Mouse (Mus musculus) c-Kit-positive CD71-positive TER-119-positive erythroid progenitor cells, embryonic 14.5 days (primary cell): ENCODE data around the gene Fli1.

Source experiments
- DNase-seq: peaks from one replicate; pipeline ENCODE4 v3.0.0-alpha.2; 2013; ENCODE audit warnings: low spot score

Gene Fli1

GRCm38 (mm10) chr9:32502256-32503010, 40.2 kb downstream of the Fli1 start:
- DNase-seq = no peak

- no peak for DNase-seq
Observed at GRCm38 (mm10) chr9:32500886-32501285, 41.8 kb downstream of the Fli1 start.

DNA sequence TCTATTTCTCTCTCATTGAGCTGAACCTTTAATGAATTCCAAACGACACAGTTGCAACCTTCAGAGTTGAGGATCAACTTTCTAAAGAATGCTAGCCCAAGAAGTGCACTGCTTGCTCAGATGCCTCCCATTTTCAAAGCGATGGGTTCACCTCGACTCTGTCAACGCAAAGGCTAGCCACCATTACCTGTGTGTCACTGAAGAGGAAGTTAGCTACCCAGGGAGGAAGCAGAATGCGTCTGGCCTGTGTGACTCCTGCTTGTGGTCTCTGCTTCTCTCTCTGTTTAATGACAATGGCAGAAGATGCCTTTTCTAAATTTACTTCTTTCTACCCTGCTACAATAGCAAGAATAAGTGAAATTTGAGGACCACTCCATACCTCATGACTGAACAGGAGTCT, 42.6 kb downstream of the Fli1 start:
- no peak for DNase-seq

GRCm38 (mm10) chr9:32499469-32499868, 43.2 kb downstream of the Fli1 start:
- no peak for DNase-seq

DNA sequence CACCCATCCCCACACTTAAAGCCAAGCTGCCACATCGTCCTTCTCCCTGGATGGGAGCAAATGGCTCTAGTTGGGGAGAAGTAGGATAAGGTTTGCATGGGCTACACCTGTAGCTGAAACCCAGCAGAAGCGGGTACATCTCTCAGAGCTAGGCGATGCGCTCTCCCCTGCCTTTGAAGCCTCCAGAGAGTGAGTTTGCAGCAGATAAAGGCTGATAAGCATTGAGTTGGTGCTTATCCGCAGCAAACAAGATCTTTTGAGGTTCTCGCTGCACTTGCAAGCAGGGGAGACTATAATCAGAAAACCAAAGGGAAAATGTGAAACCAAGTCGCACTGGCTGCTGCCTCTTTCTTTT, 47.0 kb downstream of the Fli1 start:
- DNase-seq = no peak

- DNase-seq = no peak
Observed at GRCm38 (mm10) chr9:32494891-32495642, 47.6 kb downstream of the Fli1 start.

- no peak for DNase-seq
Observed at GRCm38 (mm10) chr9:32493588-32494423, 48.9 kb downstream of the Fli1 start.

DNA sequence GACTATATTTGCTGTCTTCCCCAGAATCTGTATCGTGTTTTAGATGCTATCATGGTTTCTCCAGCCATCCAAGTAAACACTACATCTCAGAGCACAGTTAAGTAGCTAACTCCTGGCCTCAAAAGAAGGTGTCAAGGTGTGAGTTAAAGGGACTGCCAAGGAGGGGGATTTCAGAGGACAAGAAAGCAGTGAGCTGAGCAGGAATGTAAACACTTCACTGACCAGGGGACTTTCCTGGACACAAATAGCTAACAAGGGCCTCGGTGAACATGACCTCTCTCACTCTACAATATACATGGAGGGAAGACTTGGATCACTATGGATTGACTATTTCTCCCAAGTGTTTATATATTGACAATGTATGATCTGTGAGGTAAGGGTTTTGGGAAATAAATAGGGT, 49.9 kb downstream of the Fli1 start:
- no peak for DNase-seq

- DNase-seq = no peak
Observed at GRCm38 (mm10) chr9:32491484-32491883, 51.2 kb downstream of the Fli1 start.

DNA sequence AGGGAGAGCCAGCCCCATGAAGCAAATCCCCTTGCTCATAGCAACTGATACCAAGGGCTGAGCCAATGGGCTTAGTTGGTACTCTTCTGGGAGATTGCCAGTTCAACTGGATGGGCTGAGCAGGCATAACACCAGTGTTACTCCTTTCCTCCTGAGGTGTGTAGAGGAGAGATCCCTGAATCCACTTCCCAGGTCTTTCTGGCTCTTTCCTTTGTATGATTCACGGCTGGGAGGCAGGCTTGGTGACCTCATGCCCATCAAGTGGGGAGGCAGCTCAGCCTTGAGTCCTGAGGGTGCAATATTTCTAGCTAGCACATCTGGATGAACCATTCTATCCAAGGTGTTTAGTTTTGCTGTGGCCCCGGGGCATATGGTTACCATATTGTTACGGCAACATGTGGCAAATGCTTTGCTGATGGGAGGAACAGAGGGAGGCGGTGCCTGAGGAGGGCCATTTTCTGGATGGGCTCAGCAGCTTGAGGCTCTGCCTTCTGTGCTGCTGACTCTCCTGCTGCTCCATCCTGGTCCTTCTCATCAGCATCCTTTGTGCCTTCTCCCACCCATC, 52.8 kb downstream of the Fli1 start:
- DNase-seq = no peak

DNA sequence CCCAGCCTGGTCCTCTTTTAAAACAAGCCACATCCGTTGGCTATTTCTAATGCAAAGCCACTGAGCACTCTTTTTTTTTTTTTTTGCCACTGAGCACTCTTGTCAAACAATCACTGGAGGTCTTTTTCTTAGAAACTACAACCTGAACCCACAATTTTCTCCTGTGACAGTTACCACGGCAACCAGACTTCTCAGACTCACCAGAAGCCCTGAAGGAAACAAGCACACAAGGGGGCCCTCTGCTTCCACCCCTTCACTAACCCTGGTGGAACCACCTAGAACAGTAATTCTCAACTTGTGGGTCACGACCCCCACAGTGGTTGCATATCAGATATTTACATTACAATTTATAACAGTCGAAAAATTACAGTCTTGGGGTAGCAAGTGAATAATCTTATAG, 53.3 kb downstream of the Fli1 start:
- DNase-seq = no peak

DNA sequence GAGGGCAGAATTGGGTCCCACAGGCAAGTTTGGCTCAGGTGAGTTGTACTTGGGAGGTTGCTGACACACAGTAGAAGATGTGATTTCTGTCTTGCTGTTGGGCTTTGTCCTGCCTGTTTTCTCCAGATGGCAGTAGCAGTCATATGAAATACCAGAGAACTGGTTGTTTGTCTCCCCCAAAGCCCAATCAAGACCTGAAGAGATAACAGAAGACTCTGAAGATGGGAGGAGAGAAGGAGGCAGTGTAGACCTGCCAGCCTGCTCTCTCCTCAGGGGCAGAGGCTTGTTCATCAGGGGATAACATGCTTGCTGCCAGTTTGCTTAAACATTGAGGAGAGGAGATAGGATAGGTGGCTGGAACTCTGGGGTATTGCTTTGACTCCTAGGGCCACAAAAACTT, 54.0 kb downstream of the Fli1 start:
- no peak for DNase-seq

DNA sequence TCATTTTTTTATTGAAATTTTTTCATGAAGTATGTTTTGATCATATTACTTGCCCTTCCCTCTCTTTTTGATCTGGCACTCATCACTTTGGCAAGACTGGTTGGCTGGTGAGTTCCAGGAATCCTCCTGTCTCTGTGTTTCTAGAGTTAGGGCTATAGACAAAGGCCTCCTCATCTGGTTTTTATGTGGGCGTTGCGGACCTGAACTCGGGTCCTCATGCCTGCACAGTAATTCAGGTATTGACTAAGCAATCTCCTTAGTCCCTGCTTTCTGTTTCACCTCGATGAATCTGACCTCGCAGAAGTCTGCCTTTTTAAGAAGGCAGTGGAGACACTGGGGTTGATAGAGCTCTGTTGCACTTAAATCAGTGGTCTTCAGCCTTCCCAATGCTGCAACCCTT, 54.8 kb downstream of the Fli1 start:
- DNase-seq = no peak

DNA sequence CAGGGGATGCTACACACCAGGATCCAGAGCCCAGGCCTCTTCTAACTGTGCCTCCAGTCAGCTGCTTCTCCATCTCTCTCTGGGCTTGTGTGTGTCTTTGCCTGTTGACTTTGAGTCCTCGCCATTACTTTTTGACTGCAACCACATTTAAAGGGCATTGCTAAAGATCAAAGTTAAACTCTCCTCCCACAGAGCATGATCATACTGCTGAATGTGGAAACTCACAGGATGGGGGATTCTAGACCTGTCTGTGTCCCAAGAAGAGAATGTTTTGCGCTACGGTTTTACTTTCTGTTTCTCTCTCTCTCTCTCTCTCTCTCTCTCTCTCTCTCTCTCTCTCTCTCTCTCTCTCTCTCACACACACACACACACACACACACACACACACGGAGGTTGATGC, 55.3 kb downstream of the Fli1 start:
- DNase-seq = no peak

DNA sequence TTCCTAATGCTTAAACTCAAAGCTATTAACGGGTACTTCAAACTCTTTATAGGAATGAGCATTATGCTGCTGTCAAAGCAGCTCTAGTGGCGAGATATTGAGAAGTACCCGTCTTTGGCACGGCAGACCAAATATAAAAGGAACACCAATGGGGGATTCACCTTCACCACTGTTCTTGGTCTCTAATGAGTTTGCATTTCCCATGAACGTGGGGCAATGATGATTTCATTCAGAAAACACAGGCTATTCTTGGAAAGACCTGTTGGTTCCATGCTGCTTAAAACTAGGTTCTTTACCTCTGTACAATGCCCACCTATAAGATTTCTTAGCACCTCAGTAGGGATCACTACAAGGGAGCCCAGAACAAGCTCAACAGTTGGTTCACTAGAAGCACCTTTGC, 62.2 kb downstream of the Fli1 start:
- no peak for DNase-seq

- no peak for DNase-seq
Observed at GRCm38 (mm10) chr9:32478799-32479198, 63.9 kb downstream of the Fli1 start.

DNA sequence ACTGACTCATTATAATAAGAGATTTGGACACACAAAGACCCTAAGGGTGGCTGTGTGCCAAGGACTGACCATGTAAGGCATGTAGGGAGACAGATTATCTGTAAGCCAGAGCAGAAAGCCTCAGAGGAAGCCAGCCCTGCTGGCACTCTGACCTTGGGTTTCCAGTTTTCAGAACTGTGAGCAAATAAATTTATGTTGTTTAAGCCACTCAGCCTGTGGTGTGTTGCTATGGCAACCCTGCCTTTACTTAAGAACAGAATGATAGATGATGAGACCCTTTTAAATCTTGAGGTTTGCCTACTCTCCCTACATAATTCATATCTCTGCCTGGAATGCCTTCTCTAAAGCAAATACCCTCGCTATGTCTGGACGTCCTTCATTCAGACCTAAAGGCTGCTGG, 64.6 kb downstream of the Fli1 start:
- DNase-seq = no peak

- no peak for DNase-seq
Observed at GRCm38 (mm10) chr9:32476604-32477003, 66.1 kb downstream of the Fli1 start.

GRCm38 (mm10) chr9:32474621-32475390, 67.9 kb downstream of the Fli1 start:
- DNase-seq = no peak

- no peak for DNase-seq
Observed at GRCm38 (mm10) chr9:32472346-32472745, 70.3 kb downstream of the Fli1 start.

- DNase-seq = no peak
Observed at GRCm38 (mm10) chr9:32469123-32469751, 73.4 kb downstream of the Fli1 start.
